Mouse (Mus musculus): ENCODE results near the gene Mrps31. TPM values are rescaled to one million over a fixed set of nuclear protein-coding genes. Genes with fewer than 3 reads are reported as not detected.

The Mrps31 gene
- polyA plus RNA-seq, 1 experiment from 2014 or later, result 33.7 TPM

Other genes with a start within 250 kb of the Mrps31 start
- gene Nek3, start 244.9 kb upstream of the Mrps31 start, polyA plus RNA-seq (2014; fragmentation: Nextera tagmentation; extraction: Ambion mirVana), result 9.0 and 9.5 TPM in 2 replicates
- 14.2 and 14.9 TPM in 2 replicates for gene Ckap2, start 225.5 kb upstream of the Mrps31 start, polyA plus RNA-seq (2014; fragmentation: Nextera tagmentation; extraction: Ambion mirVana)
- gene Vps36, start 218.6 kb upstream of the Mrps31 start, polyA plus RNA-seq (2014; fragmentation: Nextera tagmentation; extraction: Ambion mirVana), result 40.7 and 41.8 TPM in 2 replicates
- gene Thsd1, start 184.0 kb upstream of the Mrps31 start, polyA plus RNA-seq (2014; fragmentation: Nextera tagmentation; extraction: Ambion mirVana), result 8.2 and 8.3 TPM in 2 replicates
- gene Tpte, start 127.9 kb upstream of the Mrps31 start, polyA plus RNA-seq (2014; fragmentation: Nextera tagmentation; extraction: Ambion mirVana), result not detected in 2 replicates
- gene Slc25a15, start 12.8 kb upstream of the Mrps31 start, polyA plus RNA-seq (2014; fragmentation: Nextera tagmentation; extraction: Ambion mirVana), result 8.1 and 9.2 TPM in 2 replicates